Mouse (Mus musculus) intestine, embryonic 14.5 days (tissue): ENCODE measurements at regions not wholly inside any gene's neighbourhood (a gene's known extent, or its start where the extent isn't known, plus 50 kb on each side); places are given as distances from the start of the nearest gene placed in this dataset.

Source experiments
- ATAC-seq: fragments of 200-750 bp; cut with Nextera tagmentation; replicated peaks from 2 replicates; pipeline ENCODE4 v1.8.0; 2017; ENCODE audit warnings: low read depth, moderate number of reproducible peaks, moderate TSS enrichment, moderate library complexity; ENCODE audit not compliant: low FRiP score, low TSS enrichment
- DNase-seq: peaks from one replicate; pipeline ENCODE4 v3.0.0-alpha.2; 2018; ENCODE audit warnings: low spot score
- H3K27ac ChIP-seq: fragments of 300-500 bp; sonication (generic); 2 replicates; pipeline ENCODE4 v1.5.1; 2014; ENCODE audit warnings: low read depth, mild to moderate bottlenecking, control low read depth
- H3K27me3 ChIP-seq: fragments of 300-500 bp; sonication (generic); replicated peaks from 2 replicates; pipeline ENCODE4 v1.6.1; 2014; ENCODE audit warnings: low read length, control low read depth; ENCODE audit not compliant: control insufficient read depth, insufficient read depth
- H3K36me3 ChIP-seq: fragments of 300-500 bp; sonication (generic); 2 replicates; pipeline ENCODE4 v1.6.1; 2014; ENCODE audit warnings: low read length, control low read depth; ENCODE audit not compliant: control insufficient read depth, insufficient read depth
- H3K4me1 ChIP-seq: fragments of 300-500 bp; sonication (generic); replicated peaks from 2 replicates; pipeline ENCODE4 v1.6.1; 2014; ENCODE audit warnings: low read length, control low read depth, mixed read lengths; ENCODE audit not compliant: control insufficient read depth, insufficient read depth
- H3K4me2 ChIP-seq: fragments of 300-500 bp; sonication (generic); 2 replicates; pipeline ENCODE4 v1.6.1; 2014; ENCODE audit warnings: low read length
- H3K4me3 ChIP-seq: fragments of 300-500 bp; sonication (generic); 2 replicates; pipeline ENCODE4 v1.5.1; 2014; ENCODE audit warnings: low read depth, low read length, control low read depth, mixed read lengths
- H3K9ac ChIP-seq: fragments of 300-500 bp; sonication (generic); 2 replicates; pipeline ENCODE4 v1.6.1; 2014; ENCODE audit warnings: mild to moderate bottlenecking, low read length
- H3K9me3 ChIP-seq: fragments of 300-500 bp; sonication (generic); 2 replicates; pipeline ENCODE4 v1.6.1; 2016; ENCODE audit warnings: low read length, control low read depth; ENCODE audit not compliant: control insufficient read depth
- WGBS: fragments of 180-500 bp; shearing (Covaris S2); extraction: QIAGEN DNeasy Blood & Tissue Kit; methylation state at CpG from one replicate; pipeline ENCODE4 v1.1.7; 2014; 5-methylcytosine and 5-hydroxymethylcytosine counted together

DNA sequence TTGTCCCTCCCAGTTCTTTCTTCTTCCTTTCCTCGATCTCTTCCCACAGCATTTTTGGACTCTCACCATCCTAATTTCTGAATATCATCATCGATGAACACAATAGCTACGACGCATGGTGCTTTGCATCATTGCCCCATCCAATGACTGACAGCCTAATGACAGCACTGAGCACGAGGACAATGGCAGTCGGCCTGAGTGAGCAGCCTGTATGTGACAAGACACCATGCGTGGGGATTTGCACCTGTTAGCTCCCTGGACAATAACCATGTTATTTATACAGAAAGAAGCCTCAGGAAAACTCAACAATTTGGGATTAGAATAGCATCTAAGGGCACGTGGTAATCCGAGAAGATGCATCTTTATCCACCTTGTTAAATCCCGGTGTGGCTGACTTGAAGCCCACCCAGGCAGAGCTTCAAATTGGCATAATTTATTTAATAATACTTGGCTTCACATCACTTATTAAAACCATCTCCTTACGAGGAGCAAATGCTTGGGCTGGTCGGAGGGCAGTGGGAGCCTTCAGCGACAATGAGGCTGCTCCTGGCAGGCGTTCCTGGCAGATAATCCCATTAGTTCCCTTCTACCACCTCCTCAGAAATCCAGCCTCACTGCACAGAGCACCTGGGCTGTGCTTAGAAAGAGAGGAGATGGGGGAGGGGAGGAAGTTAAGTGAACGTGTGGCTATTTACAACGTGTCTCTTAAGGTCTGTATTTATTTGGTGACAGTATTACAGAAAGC lies 85.4 kb downstream of the Cxcl12 start:
- H3K4me2 ChIP-seq, result no peak overlapping the region
- no peak for ATAC-seq
- no peak overlapping the region for H3K9ac ChIP-seq
- H3K27me3 ChIP-seq, result no peaks in the 10 kb centered on the region
- WGBS, result 61% methylated on average over 16 of the region's 16 CpGs
- H3K36me3 ChIP-seq, result no peaks in the 10 kb centered on the region
- no peak overlapping the region for H3K27ac ChIP-seq
- H3K4me3 ChIP-seq, result no peak overlapping the region
- no peaks in the 10 kb centered on the region for H3K4me1 ChIP-seq
- no peak for DNase-seq
- H3K9me3 ChIP-seq, result no peaks in the 10 kb centered on the region

DNA sequence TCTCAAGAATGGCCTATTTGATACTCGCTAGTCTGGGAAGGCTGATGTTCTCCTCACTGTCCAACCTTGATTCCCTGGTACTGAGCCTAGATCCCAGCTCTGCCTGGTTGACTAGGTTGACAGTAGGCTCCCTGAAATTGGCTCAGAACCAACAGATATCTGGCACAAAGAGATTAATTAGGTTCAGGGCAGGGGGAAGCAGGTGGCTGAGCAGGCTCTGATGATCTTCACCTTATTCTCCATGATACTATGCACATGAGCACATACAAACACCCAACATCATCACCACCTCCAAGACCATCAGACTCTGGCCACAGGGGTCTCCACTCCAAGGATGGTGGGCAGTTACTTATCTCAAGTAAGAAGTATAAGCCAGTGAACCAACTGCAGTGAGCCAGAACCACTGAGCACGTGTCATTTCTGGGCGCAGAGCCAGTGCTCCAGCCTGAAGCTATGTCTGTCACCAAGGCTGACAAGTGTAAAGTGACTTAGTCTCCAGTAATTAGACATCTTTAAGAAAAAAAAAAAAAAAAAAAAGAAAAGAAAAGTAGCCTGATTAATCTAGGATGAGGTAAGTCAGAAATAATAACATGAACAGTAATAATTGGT lies 86.4 kb downstream of the Cxcl12 start:
- no peak for ATAC-seq

DNA sequence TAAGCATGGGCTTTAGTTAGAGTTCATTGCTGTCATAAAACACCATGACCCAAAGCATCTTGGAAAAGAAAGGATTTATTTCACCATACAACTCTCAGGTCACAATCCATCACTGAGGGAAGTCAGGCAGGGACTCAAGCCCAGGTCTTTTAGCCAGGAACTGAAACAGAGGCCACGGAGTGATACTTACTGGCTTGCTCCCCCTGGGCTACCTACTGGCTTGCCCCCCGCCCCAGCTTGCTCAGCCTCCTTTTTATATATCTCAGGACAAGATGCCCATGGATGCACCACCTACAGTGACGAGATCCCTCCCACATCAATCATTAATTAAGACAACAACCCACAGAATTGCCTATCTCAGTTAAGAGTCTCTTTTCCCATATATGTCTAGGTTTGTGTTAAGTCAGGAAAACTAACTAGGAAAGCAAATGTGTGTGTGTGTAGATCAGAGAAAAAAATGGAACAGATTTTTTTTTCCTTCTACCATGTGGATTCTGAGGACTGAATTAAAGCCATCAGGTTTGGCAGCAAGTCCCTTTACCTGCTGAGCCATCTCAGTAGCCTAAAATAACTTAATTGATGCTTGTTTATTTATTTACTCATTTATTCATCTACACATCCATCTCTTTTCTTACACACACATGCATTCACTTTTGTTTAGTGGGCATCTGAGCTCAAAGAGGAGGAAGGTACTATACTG lies 87.2 kb downstream of the Cxcl12 start:
- no peaks in the 10 kb centered on the region for H3K27me3 ChIP-seq
- DNase-seq (no peak), ATAC-seq (no peak)
- no peak overlapping the region for H3K4me2 ChIP-seq
- 79% methylated on average over 3 of the region's 3 CpGs for WGBS
- no peak overlapping the region for H3K9ac ChIP-seq
- no peak overlapping the region for H3K27ac ChIP-seq
- H3K4me1 ChIP-seq, result no peaks in the 10 kb centered on the region
- no peaks in the 10 kb centered on the region for H3K36me3 ChIP-seq
- H3K9me3 ChIP-seq, result no peaks in the 10 kb centered on the region
- H3K4me3 ChIP-seq, result no peak overlapping the region

More for the DNA sequence above, 86.4 kb downstream of the Cxcl12 start:
- Histone ChIP-seq H3K9me3 (no peaks in the 10 kb centered on the region), H3K36me3 (no peaks in the 10 kb centered on the region), H3K4me3 (no peak overlapping the region), H3K27me3 (no peaks in the 10 kb centered on the region), H3K27ac (no peak overlapping the region), H3K9ac (no peak overlapping the region), H3K4me1 (no peaks in the 10 kb centered on the region), H3K4me2 (no peak overlapping the region)
- 85% methylated on average over 3 of the region's 3 CpGs for WGBS
- no peak for DNase-seq

DNA sequence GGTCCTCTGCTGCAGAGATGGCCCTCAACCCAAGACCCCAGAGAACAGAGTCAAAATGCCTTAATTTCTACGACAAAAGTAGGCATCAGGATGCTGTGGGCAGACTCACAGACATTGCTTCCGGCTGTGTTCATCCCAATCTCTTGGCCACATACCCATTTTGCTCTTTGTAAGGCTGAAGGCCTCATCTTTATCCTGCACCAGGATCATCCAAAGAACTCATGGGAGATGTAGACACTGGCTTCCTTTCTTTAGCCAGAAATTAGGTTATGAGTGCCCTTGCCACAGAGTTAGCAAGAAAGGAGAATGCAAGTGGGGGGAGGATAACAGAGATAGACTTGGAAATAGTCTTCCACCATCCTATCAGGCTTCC lies 87.8 kb downstream of the Cxcl12 start:
- Histone ChIP-seq H3K9ac (no peak overlapping the region), H3K4me1 (no peaks in the 10 kb centered on the region), H3K4me3 (no peak overlapping the region), H3K36me3 (no peaks in the 10 kb centered on the region), H3K27ac (no peak overlapping the region), H3K4me2 (no peak overlapping the region), H3K9me3 (no peaks in the 10 kb centered on the region), H3K27me3 (no peaks in the 10 kb centered on the region)
- ATAC-seq (no peak), DNase-seq (no peak)
- 85% methylated on average over 2 of the region's 2 CpGs for WGBS

DNA sequence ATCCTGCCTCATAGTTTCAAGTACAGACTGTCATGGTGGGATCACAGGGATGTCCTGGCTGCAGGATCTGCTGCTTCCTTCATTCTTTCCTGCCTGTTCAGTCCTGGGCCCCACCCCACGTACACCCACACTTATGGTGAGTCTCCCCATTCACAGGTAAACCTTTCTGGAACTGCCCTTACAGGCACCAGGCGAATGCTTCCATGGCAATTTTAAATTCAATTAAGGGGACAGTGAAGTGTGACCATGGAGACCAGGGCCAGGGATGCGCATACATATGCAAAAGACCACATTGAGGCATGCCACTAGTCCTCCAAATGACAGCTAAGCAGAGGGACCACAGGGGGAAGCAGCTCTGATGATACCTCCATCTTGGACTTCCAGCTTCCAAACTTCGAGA lies 89.3 kb downstream of the Cxcl12 start:
- Histone ChIP-seq H3K4me3 (no peak overlapping the region), H3K9ac (no peak overlapping the region), H3K36me3 (no peaks in the 10 kb centered on the region), H3K4me2 (no peak overlapping the region), H3K27ac (no peak overlapping the region), H3K27me3 (no peaks in the 10 kb centered on the region), H3K9me3 (no peaks in the 10 kb centered on the region), H3K4me1 (no peaks in the 10 kb centered on the region)
- no peak for ATAC-seq
- 90% methylated on average over 4 of the region's 4 CpGs for WGBS
- DNase-seq, result no peak

DNA sequence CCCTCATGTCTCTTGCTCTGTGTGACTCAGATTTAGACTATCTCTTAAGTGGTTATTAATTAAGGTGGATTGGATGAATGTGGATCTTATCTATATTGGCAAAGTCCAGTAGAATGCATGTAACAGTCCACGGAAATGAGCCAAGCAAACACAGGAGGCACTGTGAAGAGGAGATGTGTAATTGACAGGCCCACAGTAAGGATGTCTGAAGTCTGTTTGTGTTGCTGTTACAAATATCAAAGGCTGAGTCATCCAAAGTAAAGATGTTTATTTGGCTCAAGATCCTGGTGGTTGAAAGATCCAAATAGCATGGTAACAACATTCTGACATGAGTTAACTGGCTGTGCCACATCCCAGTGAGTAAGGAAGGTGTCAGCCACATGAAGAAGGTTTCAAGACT lies 99.6 kb downstream of the Cxcl12 start:
- Histone ChIP-seq H3K4me1 (no peaks in the 10 kb centered on the region), H3K27me3 (no peaks in the 10 kb centered on the region), H3K36me3 (no peaks in the 10 kb centered on the region), H3K4me2 (no peak overlapping the region), H3K9me3 (no peaks in the 10 kb centered on the region), H3K9ac (no peak overlapping the region), H3K4me3 (no peak overlapping the region), H3K27ac (no peak overlapping the region)
- DNase-seq (peak; percentile 34), ATAC-seq (no peak)
- 70% methylated on average over 1 of the region's 1 CpGs for WGBS

DNA sequence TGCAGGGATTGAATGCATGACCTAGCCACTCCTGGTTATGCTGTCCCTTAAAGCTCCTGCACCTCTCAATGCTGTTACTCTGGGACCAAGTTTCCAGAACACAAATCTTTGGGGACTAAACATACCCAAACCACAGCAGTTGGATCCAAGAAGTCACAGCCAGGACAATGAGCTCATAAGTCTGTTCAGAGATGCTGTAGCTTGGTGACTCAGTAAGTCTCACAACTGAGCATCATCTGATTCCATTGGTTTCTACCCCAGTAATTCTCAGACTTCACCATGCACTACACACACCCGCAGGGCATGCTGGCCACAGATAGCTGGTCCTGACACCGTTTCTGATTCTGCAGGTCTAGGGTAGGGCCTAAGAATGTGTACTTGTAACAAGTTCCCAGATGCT lies 100.0 kb downstream of the Cxcl12 start:
- Histone ChIP-seq H3K9ac (no peak overlapping the region), H3K27me3 (no peaks in the 10 kb centered on the region), H3K4me3 (no peak overlapping the region), H3K4me2 (no peak overlapping the region), H3K27ac (no peak overlapping the region), H3K9me3 (no peaks in the 10 kb centered on the region), H3K36me3 (no peaks in the 10 kb centered on the region), H3K4me1 (no peaks in the 10 kb centered on the region)
- ATAC-seq (no peak), DNase-seq (peak; percentile 28)
- 81% methylated on average over 2 of the region's 2 CpGs for WGBS

DNA sequence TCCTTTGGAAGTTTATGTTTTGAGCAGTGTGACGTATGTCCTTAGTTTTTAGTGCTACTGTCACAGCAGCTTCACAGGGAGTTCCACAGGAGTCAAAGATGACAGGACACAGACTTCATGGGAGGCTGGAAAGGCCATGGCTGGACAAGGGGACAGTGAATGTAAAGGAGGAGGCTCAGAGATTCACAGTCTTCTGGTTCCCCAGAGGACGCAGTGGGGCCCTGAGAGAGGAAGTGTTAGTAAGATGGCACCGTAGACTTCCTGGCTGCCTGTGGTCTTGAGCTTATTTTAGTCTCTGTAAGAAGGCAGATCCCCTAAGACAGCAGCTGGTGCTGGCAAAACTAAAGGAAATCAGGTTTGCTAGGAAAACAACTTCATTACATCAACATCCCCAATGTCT lies 101.9 kb downstream of the Cxcl12 start:
- Histone ChIP-seq H3K9ac (no peak overlapping the region), H3K4me3 (no peak overlapping the region), H3K27ac (no peak overlapping the region), H3K4me2 (no peak overlapping the region), H3K27me3 (no peaks in the 10 kb centered on the region), H3K36me3 (no peaks in the 10 kb centered on the region), H3K9me3 (no peaks in the 10 kb centered on the region), H3K4me1 (no peaks in the 10 kb centered on the region)
- WGBS, result 74% methylated on average over 3 of the region's 3 CpGs
- DNase-seq (peak; percentile 28), ATAC-seq (no peak)
